Mouse (Mus musculus): Measurements from ENCODE around the gene Olfr1131. TPM values are rescaled to one million over a fixed set of nuclear protein-coding genes. Genes with fewer than 3 reads are reported as not detected.
"Not testable (repeated sequence)": the region's sequence is repeated elsewhere in the genome, so short reads cannot be mapped to it uniquely, and the experiment has no call there.

The Olfr1131 gene
- not detected for total RNA-seq (2021)
- long read RNA-seq, experiment 1, result 0 reads
- long read RNA-seq, experiment 2, result 0 reads

GRCm38 (mm10) chr2:87626804-87627203 lies at the start of gene Olfr1131:
Olfr1131 (plus strand) TSS chr2:87627104.
- DNase-seq, result no peak

- DNase-seq, result not testable (repeated sequence)
Measured at GRCm38 (mm10) chr2:87605912-87606311, 21.0 kb upstream of the Olfr1131 start, which contains the start of gene Olfr1130. Olfr1130 (plus strand) TSS chr2:87606212.

- no peak for DNase-seq
Measured at GRCm38 (mm10) chr2:87637435-87637834, 10.5 kb downstream of the Olfr1131 start, which contains the start of gene Olfr1132. Olfr1132 (minus strand) TSS chr2:87637535.

GRCm38 (mm10) chr2:87642441-87642840 lies 15.5 kb downstream of the Olfr1131 start:
- no peak for DNase-seq

GRCm38 (mm10) chr2:87647274-87647673 lies 20.4 kb downstream of the Olfr1131 start, which contains the start of gene Olfr1133:
Olfr1133 (minus strand) TSS chr2:87647374.
- DNase-seq, result no peak

- no peak for DNase-seq
Measured at GRCm38 (mm10) chr2:87658360-87658759, 31.5 kb downstream of the Olfr1131 start, which contains the start of gene Olfr1134. Olfr1134 (minus strand) TSS chr2:87658460.

- no peak for DNase-seq
Measured at GRCm38 (mm10) chr2:87673564-87673963, 46.7 kb downstream of the Olfr1131 start, which contains the start of gene Olfr1135. Olfr1135 (minus strand) TSS chr2:87673664.

Other genes starting within 250 kb of the Olfr1131 start
- gene Olfr1122, start 241.3 kb upstream of the Olfr1131 start, total RNA-seq (2021), result not detected
- gene Olfr1123, start 210.5 kb upstream of the Olfr1131 start, total RNA-seq (2021), result not detected
- gene Olfr1124, start 196.8 kb upstream of the Olfr1131 start, total RNA-seq (2021), result not detected
- not detected for gene Olfr1126, start 173.1 kb upstream of the Olfr1131 start, total RNA-seq (2021)
- gene Pramel7, start 130.0 kb upstream of the Olfr1131 start, total RNA-seq (2021), result not detected
- not detected for gene Pramel6, start 120.5 kb upstream of the Olfr1131 start, total RNA-seq (2021)
- gene Olfr153, start 95.3 kb upstream of the Olfr1131 start, total RNA-seq (2021), result not detected
- not detected for gene Olfr1128, start 81.6 kb upstream of the Olfr1131 start, total RNA-seq (2021)
- gene Olfr1129, start 53.2 kb upstream of the Olfr1131 start, total RNA-seq (2021), result not detected
- gene Olfr1130, start 20.9 kb upstream of the Olfr1131 start, total RNA-seq (2021), result not detected
- gene Olfr1132, start 10.4 kb downstream of the Olfr1131 start, total RNA-seq (2021), result not detected
- not detected for gene Olfr1133, start 20.3 kb downstream of the Olfr1131 start, total RNA-seq (2021)
- not detected for gene Olfr1134, start 31.4 kb downstream of the Olfr1131 start, total RNA-seq (2021)
- not detected for gene Olfr1135, start 46.6 kb downstream of the Olfr1131 start, total RNA-seq (2021)
- gene Olfr1136, start 66.8 kb downstream of the Olfr1131 start, total RNA-seq (2021), result not detected
- gene Olfr1137, start 86.1 kb downstream of the Olfr1131 start, total RNA-seq (2021), result not detected
- gene Olfr1138, start 112.9 kb downstream of the Olfr1131 start, total RNA-seq (2021), result not detected
- not detected for gene Olfr1140, start 116.6 kb downstream of the Olfr1131 start, total RNA-seq (2021)
- not detected for gene Olfr1141, start 126.9 kb downstream of the Olfr1131 start, total RNA-seq (2021)
- gene Olfr152, start 152.4 kb downstream of the Olfr1131 start, total RNA-seq (2021), result not detected
- not detected for gene Olfr1143, start 173.5 kb downstream of the Olfr1131 start, total RNA-seq (2021)
- gene Olfr1145, start 182.7 kb downstream of the Olfr1131 start, total RNA-seq (2021), result not detected
- not detected for gene Olfr1148, start 203.4 kb downstream of the Olfr1131 start, total RNA-seq (2021)
- gene Olfr1150-ps1, start 216.9 kb downstream of the Olfr1131 start, total RNA-seq (2021), result not detected
- gene Olfr1151, start 228.8 kb downstream of the Olfr1131 start, total RNA-seq (2021), result not detected
- gene Olfr1152, start 239.4 kb downstream of the Olfr1131 start, total RNA-seq (2021), result not detected

Measured in heart, adult 18-20 months (tissue).